Mouse (Mus musculus) MEL (cell line): ENCODE data around the gene Sobp. TPM values are rescaled to one million over a fixed set of nuclear protein-coding genes. Genes with fewer than 3 reads are reported as not detected.
A peak's percentile ranks its signal among the peaks of the same experiment; 100 is the strongest.

Experiments
- DNase-seq: peaks from one replicate; pipeline ENCODE4 v3.0.0; 2011; ENCODE audit warnings: low read depth, low spot score
- H3K27ac ChIP-seq: 2 replicates; pipeline ENCODE4 v1.5.1; 2012; ENCODE audit warnings: low read depth, mild to moderate bottlenecking, control low read depth, low read length, moderate library complexity; ENCODE audit not compliant: control insufficient read depth
- H3K27me3 ChIP-seq, 2 experiments: fragments of 150-350 bp in 1 of 2; sonication (generic) in 1 of 2; 2 replicates each; pipeline ENCODE4 v1.6.1; 2012; ENCODE audit warnings: low read length in 2 of 2, mild to moderate bottlenecking in 2 of 2, improper control_type of control experiment in 1 of 2, moderate library complexity in 1 of 2; ENCODE audit not compliant: insufficient read depth in 2 of 2, control insufficient read depth in 1 of 2
- H3K36me3 ChIP-seq, 2 experiments: 2 replicates each; pipeline ENCODE4 v1.6.1; 2012 to 2014; ENCODE audit warnings: low read length in 2 of 2, improper control_type of control experiment in 1 of 2, inconsistent platforms in 1 of 2, mild to moderate bottlenecking in 1 of 2; ENCODE audit not compliant: insufficient read depth in 2 of 2, control insufficient read depth in 1 of 2
- H3K4me1 ChIP-seq, 2 experiments: fragments of 150-350 bp in 1 of 2; sonication (generic) in 1 of 2; 2 replicates each; pipeline ENCODE4 v1.6.1; 2012; ENCODE audit warnings: low read length in 2 of 2, improper control_type of control experiment in 1 of 2, mild to moderate bottlenecking in 1 of 2; ENCODE audit not compliant: insufficient read depth in 2 of 2, control insufficient read depth in 1 of 2
- H3K4me3 ChIP-seq, 2 experiments: fragments of 150-350 bp in 1 of 2; sonication (generic) in 1 of 2; 2 replicates each; pipeline ENCODE4 v1.5.1; 2012; ENCODE audit warnings: low read depth in 2 of 2, low read length in 2 of 2, mild to moderate bottlenecking in 2 of 2, moderate library complexity in 2 of 2, control low read depth in 1 of 2, improper control_type of control experiment in 1 of 2; ENCODE audit not compliant: control insufficient read depth in 1 of 2, insufficient read depth in 1 of 2
- H3K79me2 ChIP-seq: 2 replicates; pipeline ENCODE4 v1.6.1; 2012; ENCODE audit warnings: mild to moderate bottlenecking, low read length, moderate library complexity; ENCODE audit not compliant: control insufficient read depth, poor library complexity, insufficient read depth
- H3K9ac ChIP-seq: 2 replicates; pipeline ENCODE4 v1.6.1; 2012; ENCODE audit warnings: low read depth, mild to moderate bottlenecking, control low read depth, low read length, moderate library complexity; ENCODE audit not compliant: control insufficient read depth, poor library complexity, severe bottlenecking
- H3K9me3 ChIP-seq: fragments of 150-350 bp; sonication (generic); replicated peaks from 2 replicates; pipeline ENCODE4 v1.6.1; 2012; ENCODE audit warnings: mild to moderate bottlenecking, low read length, improper control_type of control experiment, moderate library complexity; ENCODE audit not compliant: insufficient read depth
- CTCF ChIP-seq, 3 experiments: IDR thresholded peaks in 2 of 3; conservative IDR thresholded peaks in 1 of 3; 2 replicates each; pipeline ENCODE4 v1.5.1; 2011 to 2012; ENCODE audit warnings: low read length in 3 of 3, low read depth in 2 of 3, mild to moderate bottlenecking in 2 of 3, improper control_type of control experiment in 1 of 3, inconsistent platforms in 1 of 3, mixed read lengths in 1 of 3, moderate library complexity in 1 of 3; ENCODE audit not compliant: control insufficient read depth in 1 of 3, insufficient read depth in 1 of 3, poor library complexity in 1 of 3, severe bottlenecking in 1 of 3
- ELF1 ChIP-seq: IDR thresholded peaks from 2 replicates; pipeline ENCODE4 v1.6.1; 2014; ENCODE audit warnings: low read depth, mild to moderate bottlenecking, inconsistent platforms, low read length, improper control_type of control experiment, moderate library complexity
- EP300 ChIP-seq, 2 experiments: IDR thresholded peaks; 2 replicates each; pipeline ENCODE4 v1.6.1; 2011; ENCODE audit warnings: improper control_type of control experiment in 2 of 2, low read length in 2 of 2, low read depth in 1 of 2, mild to moderate bottlenecking in 1 of 2
- ETS1 ChIP-seq: IDR thresholded peaks from 2 replicates; pipeline ENCODE4 v1.6.1; 2012; ENCODE audit warnings: low read depth, mild to moderate bottlenecking, inconsistent platforms, low read length, improper control_type of control experiment, moderate library complexity
- GATA1 ChIP-seq: IDR thresholded peaks from 2 replicates; pipeline ENCODE4 v1.6.1; 2011; ENCODE audit warnings: low read depth, low read length, improper control_type of control experiment
- HCFC1 ChIP-seq: IDR thresholded peaks from 2 replicates; pipeline ENCODE4 v1.6.1; 2012; ENCODE audit warnings: low read depth, mild to moderate bottlenecking, inconsistent platforms, low read length, improper control_type of control experiment, moderate library complexity
- MAZ ChIP-seq: IDR thresholded peaks from 2 replicates; pipeline ENCODE4 v1.6.1; 2012; ENCODE audit warnings: low read depth, mild to moderate bottlenecking, inconsistent platforms, low read length, improper control_type of control experiment
- MEF2A ChIP-seq: IDR thresholded peaks from 2 replicates; pipeline ENCODE4 v1.6.1; 2014; ENCODE audit warnings: low read depth, mild to moderate bottlenecking, inconsistent platforms, low read length, improper control_type of control experiment; ENCODE audit not compliant: poor library complexity, insufficient replicate concordance, severe bottlenecking; ENCODE audit errors: extremely low read depth
- MXI1 ChIP-seq: IDR thresholded peaks from 2 replicates; pipeline ENCODE4 v1.6.1; 2011; ENCODE audit warnings: mild to moderate bottlenecking, low read depth, low read length, improper control_type of control experiment
- NRF1 ChIP-seq: IDR thresholded peaks from 2 replicates; pipeline ENCODE4 v1.6.1; 2014; ENCODE audit warnings: low read depth, mild to moderate bottlenecking, inconsistent platforms, low read length, improper control_type of control experiment, moderate library complexity; ENCODE audit not compliant: poor library complexity, insufficient read depth, severe bottlenecking
- POLR2A ChIP-seq, 2 experiments: IDR thresholded peaks; 2 replicates each; pipeline ENCODE4 v1.6.1; 2011 to 2012; ENCODE audit warnings: low read length in 2 of 2, mild to moderate bottlenecking in 2 of 2, control low read depth in 1 of 2, improper control_type of control experiment in 1 of 2, low read depth in 1 of 2, moderate library complexity in 1 of 2; ENCODE audit not compliant: control insufficient read depth in 1 of 2, insufficient read depth in 1 of 2, poor library complexity in 1 of 2
- RAD21 ChIP-seq: IDR thresholded peaks from 2 replicates; pipeline ENCODE4 v1.6.1; 2011; ENCODE audit warnings: mild to moderate bottlenecking, low read depth, low read length, improper control_type of control experiment
- RCOR1 ChIP-seq: IDR thresholded peaks from 2 replicates; pipeline ENCODE4 v1.6.1; 2012; ENCODE audit warnings: low read depth, mild to moderate bottlenecking, inconsistent platforms, low read length, improper control_type of control experiment
- TAL1 ChIP-seq: IDR thresholded peaks from 2 replicates; pipeline ENCODE4 v1.6.1; 2012; ENCODE audit warnings: mild to moderate bottlenecking, inconsistent platforms, low read length, moderate library complexity, mixed read lengths
- TBP ChIP-seq: IDR thresholded peaks from 2 replicates; pipeline ENCODE4 v1.8.0; 2011; ENCODE audit warnings: low read depth, low read length, improper control_type of control experiment
- TCF12 ChIP-seq: IDR thresholded peaks from 2 replicates; pipeline ENCODE4 v1.6.1; 2014; ENCODE audit warnings: low read depth, mild to moderate bottlenecking, inconsistent platforms, low read length, improper control_type of control experiment, moderate library complexity
- UBTF ChIP-seq: IDR thresholded peaks from 2 replicates; pipeline ENCODE4 v1.6.1; 2012; ENCODE audit warnings: low read depth, mild to moderate bottlenecking, inconsistent platforms, low read length, improper control_type of control experiment, moderate library complexity, borderline replicate concordance; ENCODE audit not compliant: insufficient read depth
- USF2 ChIP-seq, 2 experiments: IDR thresholded peaks; 2 replicates each; pipeline ENCODE4 v1.6.1; 2011 to 2012; ENCODE audit warnings: improper control_type of control experiment in 2 of 2, low read length in 2 of 2, borderline replicate concordance in 1 of 2, inconsistent platforms in 1 of 2, low read depth in 1 of 2, mild to moderate bottlenecking in 1 of 2; ENCODE audit not compliant: insufficient read depth in 1 of 2
- ZC3H11A ChIP-seq: IDR thresholded peaks from 2 replicates; pipeline ENCODE4 v1.6.1; 2012; ENCODE audit warnings: low read depth, mild to moderate bottlenecking, inconsistent platforms, low read length, improper control_type of control experiment
- ZKSCAN1 ChIP-seq: IDR thresholded peaks from 2 replicates; pipeline ENCODE4 v1.6.1; 2012; ENCODE audit warnings: low read depth, mild to moderate bottlenecking, inconsistent platforms, low read length, improper control_type of control experiment, moderate library complexity
- ZNF384 ChIP-seq: IDR thresholded peaks from 2 replicates; pipeline ENCODE4 v1.6.1; 2012; ENCODE audit warnings: low read depth, mild to moderate bottlenecking, inconsistent platforms, low read length, improper control_type of control experiment
- polyA plus RNA-seq, 2 experiments: library from polyadenylated mRNA; stranded (reverse) in 1 of 2; unstranded in 1 of 2; fragments of >175 nt in 1 of 2; fragments of >200 nt in 1 of 2; gene quantifications; 2 replicates each; pipeline versions ENCODE4 v1.2.1 to v1.2.4; 2012; ENCODE audit warnings: low replicate concordance in 2 of 2, low read depth in 1 of 2; ENCODE audit not compliant: insufficient read length in 2 of 2, insufficient read depth in 1 of 2, missing spikeins in 1 of 2
- total RNA-seq: library from RNA; depleted of rRNA; stranded (reverse); fragments of 300-350 nt; gene quantifications from 2 replicates; pipeline ENCODE4 v1.2.3, GENCODE M21; 2012

Sobp gene
- total and polyA plus RNA-seq, 3 experiments: not detected

- no peak overlapping the region for H3K27ac ChIP-seq
- H3K4me1 ChIP-seq: no peaks in the 10 kb centered on the region
- no peaks in the 10 kb centered on the region for H3K36me3 ChIP-seq
- no peaks in the 10 kb centered on the region for H3K79me2 ChIP-seq
- no peak overlapping the region for H3K4me3 ChIP-seq
- no peaks in the 10 kb centered on the region for H3K9me3 ChIP-seq
- peaks cover 0 to 12% of the 10 kb centered on the region in 2 experiments for H3K27me3 ChIP-seq
- TF ChIP-seq RAD21: peak; percentile 36
- peak in 2 of 3 experiments; percentile 52 to 66; a peak in 5 of 6 replicates for TF ChIP-seq CTCF (IDR thresholded peaks at IDR 0.05 in 2 of 3, conservative IDR thresholded peaks at IDR 0.05 in 1 of 3; ENCODE audit: control insufficient read depth in 1 of 3, insufficient read depth in 1 of 3, low read depth in 2 of 3, low read length in 3 of 3, poor library complexity in 1 of 3, severe bottlenecking in 1 of 3)
- no peak for TF ChIP-seq ETS1
- peak; percentile 44 for DNase-seq
- no peak overlapping the region for H3K9ac ChIP-seq
Measured at GRCm38 (mm10) chr10:42972504-42973172, 201.7 kb downstream of the Sobp start.

DNA sequence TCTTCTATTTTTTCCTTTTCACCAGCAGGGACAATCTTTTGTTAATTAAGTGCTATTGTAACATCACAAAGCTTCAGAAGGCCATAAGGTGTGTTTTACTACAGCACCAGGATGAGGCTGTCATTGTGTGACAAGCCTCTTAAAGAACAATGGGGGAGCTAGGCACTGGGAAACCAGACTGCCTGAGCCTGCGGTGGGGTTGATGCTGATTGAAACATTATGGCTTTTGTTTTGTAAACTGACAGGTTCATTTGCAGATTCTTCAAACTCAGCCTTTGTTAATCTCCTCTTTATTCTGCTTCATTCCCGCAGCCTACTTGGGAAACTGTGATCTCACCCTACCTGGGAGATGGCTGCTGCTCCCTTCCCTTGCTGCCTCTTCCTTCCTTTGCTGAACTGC is 206.0 kb downstream of the Sobp start:
- H3K4me1 ChIP-seq: peaks cover 0 to under 1% of the 10 kb centered on the region in 2 experiments; a peak in 1 of 4 replicates
- no peak for TF ChIP-seq RCOR1
- TF ChIP-seq GATA1: no peak
- TF ChIP-seq HCFC1: no peak
- no peak for TF ChIP-seq NRF1
- TF ChIP-seq ZC3H11A: no peak
- no peak for TF ChIP-seq MXI1
- TF ChIP-seq TCF12: no peak
- no peak for TF ChIP-seq ELF1
- no peak for TF ChIP-seq EP300 (IDR thresholded peaks at IDR 0.05; ENCODE audit: low read depth in 1 of 2, low read length in 2 of 2)
- TF ChIP-seq MEF2A: no peak
- no peak for TF ChIP-seq TAL1
- no peak for TF ChIP-seq USF2 (IDR thresholded peaks at IDR 0.05; ENCODE audit: borderline replicate concordance in 1 of 2, insufficient read depth in 1 of 2, low read depth in 1 of 2, low read length in 2 of 2)
- no peak for TF ChIP-seq ZNF384
- no peak for TF ChIP-seq UBTF
- TF ChIP-seq POLR2A (IDR thresholded peaks at IDR 0.05; ENCODE audit: control insufficient read depth in 1 of 2, insufficient read depth in 1 of 2, low read depth in 1 of 2, low read length in 2 of 2, poor library complexity in 1 of 2): no peak
- TF ChIP-seq TBP: no peak
- no peak for TF ChIP-seq ZKSCAN1
- TF ChIP-seq MAZ: no peak
- no peak for TF ChIP-seq ETS1
- TF ChIP-seq, all 39 proteins: peak for 0
- Histone ChIP-seq H3K9me3 (no peaks in the 10 kb centered on the region), H3K4me3 (no peak overlapping the region), H3K79me2 (no peaks in the 10 kb centered on the region), H3K27ac (no peak overlapping the region), H3K27me3 (peaks cover 0 to 12% of the 10 kb centered on the region in 2 experiments; a peak in 3 of 4 replicates), H3K36me3 (no peaks in the 10 kb centered on the region), H3K9ac (no peak overlapping the region)
- DNase-seq: no peak
